Mouse (Mus musculus) cerebellum, adult 9-10 months (tissue): ENCODE data around the gene Baz2b.
"Not testable (repeated sequence)": the region's sequence is repeated elsewhere in the genome, so short reads cannot be mapped to it uniquely, and the experiment has no call there.

Experiments used
- DNase-seq: peaks from one replicate; pipeline ENCODE4 v3.0.0; 2022

The Baz2b gene

DNA sequence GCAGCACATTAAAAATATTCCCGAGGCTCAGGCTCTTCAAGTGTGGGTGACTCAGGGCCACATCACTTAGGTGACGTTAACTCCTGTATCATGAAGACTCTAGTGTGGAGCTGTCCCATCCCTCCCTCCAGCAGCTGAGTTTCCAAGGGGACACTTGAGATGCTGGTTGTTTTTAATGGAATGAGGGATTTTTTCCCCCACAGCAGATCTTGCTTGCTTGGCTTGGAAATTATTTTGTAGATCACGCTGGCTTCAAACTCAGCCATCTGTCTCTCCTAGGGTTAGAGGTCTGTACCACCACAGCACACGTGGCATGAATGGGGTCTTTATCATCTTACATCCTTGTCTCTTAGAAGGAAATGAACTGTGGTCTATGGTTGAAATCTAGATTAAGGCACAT, 258.5 kb downstream of the Baz2b start:
- DNase-seq = peak; percentile 35

DNA sequence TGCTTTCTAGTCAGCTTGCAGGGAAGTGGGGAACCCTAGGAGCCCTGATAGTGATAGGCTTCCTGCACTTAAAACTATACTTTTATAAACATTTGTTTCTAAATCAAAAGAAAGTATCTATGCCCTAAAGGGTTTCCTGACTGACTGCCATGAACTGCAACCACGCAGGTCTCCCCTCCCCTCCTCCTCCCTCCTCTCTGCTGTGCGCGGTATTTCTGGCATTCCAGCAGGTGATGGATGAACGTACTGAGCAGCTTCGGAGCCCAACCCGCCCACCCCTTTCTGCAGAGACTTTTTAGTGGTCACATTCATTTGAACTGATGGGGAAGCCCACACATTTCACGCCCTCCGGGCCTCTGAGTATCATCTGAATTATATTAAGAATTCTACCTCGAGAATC, 273.3 kb downstream of the Baz2b start:
- DNase-seq = no peak

DNA sequence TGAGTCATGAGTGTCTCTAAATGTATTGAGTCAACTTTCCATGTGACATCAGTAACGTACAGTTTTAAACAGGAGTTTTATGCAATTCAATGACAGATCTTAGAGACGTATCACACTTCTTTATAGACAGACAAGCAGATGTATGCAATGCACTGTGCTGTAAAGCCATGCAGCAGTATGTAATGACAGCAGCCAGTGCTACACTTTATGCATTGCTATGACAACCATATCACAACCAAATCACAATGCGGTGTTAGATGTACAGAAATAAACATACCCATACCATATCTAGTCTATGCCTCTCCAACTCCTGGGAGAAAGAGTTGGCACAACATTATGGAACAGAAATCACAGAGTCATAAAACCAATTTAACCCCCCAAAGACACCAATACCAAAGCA, 276.5 kb downstream of the Baz2b start:
- no peak for DNase-seq

DNA sequence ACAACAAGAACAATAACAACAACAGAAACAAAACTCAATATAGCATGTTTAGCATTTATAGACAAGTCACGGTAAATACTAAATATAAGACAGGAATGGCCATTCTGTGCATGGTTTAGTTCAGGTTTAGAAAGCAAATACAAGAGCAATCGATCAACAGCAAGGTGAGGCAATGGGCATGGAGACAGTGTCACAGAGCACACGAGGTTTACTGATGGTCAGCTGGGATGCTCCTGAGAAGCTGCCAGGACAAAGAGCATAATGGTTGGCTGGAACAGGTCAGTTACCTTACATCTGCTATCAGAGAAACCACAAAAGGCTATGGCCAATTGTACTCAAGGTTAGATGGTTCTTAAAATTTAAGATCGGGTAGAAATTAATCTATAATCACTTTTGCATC, 277.4 kb downstream of the Baz2b start:
- no peak for DNase-seq

DNA sequence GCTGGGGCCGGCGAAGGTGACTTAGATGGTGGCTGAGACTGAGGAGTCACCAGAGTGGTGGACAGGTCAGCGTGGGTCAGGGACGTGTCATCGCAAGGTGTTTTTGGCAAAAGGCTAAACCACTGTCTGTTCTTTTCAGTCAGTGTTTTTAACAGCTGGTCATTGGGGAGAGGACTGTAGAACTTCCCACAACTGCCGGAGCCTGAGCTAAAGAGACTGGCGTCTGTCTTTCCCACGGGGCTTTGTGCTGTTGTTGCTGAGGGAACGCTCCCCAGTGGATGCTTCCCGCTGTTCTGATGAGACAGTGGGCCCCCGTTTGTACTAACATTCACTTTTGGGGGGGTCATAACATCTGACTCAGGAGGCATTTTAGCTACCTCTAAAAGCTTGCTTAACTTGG, 296.0 kb downstream of the Baz2b start:
- DNase-seq = no peak

DNA sequence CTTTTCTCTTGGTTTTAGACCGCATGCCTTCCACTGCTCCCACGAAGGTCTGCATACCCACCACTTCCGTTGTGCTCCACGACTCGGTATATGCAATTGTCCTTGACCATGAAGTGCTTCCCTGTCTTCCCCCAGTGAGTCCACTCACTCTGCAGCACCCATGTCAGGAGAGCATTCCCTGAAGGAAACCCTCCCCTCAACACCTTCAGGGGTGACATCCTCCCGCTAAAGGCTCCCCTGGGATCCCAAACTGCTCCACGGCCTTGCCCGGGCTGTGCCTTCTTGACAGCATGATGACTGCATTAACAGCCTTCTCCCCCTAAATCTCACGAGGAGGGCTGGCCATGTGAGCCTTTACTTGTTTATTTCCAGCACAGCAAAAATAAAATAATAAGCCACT, 301.6 kb downstream of the Baz2b start:
- no peak for DNase-seq

DNA sequence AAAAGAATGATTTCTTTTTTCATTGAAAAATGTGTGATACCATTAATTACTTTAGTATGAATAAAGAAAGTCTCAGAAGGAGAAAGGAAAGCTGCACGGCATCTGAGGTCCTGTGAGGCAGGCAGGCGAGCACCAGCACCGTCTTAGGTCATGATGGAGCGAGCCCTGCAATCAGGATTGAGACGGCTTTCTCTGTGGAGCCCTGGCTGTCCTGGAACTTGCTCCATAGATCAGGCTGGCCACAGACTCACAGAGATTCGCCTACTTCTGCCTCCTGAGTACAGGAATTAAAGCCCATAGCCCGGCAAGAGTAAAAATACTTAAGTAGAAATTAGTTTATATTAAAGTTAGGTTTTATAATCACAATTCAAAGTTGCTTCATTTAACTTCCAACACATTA, 305.6 kb downstream of the Baz2b start:
- DNase-seq = no peak

DNA sequence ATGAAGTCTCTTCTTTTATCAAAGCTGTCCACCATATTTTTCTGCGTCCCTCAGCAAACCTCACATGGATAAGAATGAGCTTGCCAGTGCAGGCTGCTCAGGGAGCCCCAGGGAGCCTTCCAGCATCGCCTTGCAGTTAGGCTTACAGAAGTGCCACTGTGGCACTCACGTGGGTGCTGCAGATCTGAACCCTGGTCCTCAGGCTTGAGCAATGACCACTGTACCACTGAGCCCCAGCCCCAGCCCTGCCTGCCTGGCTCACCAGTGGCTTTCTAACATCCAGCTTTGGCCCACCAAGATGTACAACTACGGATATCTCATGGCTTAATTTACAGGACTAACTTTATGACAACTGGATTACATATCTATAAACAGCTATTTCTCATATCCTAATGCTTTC, 311.0 kb downstream of the Baz2b start:
- DNase-seq = no peak

DNA sequence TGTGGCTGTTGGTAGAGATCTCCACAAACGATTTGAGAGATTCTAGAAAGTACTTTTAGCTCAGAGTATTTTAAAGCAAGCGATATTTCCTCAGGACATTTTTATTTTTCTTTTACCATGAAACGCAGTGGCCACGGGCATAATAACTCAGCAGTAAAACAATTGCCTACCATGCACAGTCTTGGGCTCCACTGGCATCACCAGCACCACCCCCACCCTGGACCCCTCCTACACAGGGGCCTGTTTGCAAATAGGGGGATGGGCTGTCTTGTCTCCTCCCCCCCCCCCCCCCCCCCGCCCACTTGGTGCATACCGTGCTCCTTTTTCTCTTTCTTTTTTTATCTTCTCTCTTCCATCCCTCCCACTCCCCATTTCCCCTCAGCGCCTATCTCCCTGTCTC, 311.5 kb downstream of the Baz2b start:
- DNase-seq = no peak

DNA sequence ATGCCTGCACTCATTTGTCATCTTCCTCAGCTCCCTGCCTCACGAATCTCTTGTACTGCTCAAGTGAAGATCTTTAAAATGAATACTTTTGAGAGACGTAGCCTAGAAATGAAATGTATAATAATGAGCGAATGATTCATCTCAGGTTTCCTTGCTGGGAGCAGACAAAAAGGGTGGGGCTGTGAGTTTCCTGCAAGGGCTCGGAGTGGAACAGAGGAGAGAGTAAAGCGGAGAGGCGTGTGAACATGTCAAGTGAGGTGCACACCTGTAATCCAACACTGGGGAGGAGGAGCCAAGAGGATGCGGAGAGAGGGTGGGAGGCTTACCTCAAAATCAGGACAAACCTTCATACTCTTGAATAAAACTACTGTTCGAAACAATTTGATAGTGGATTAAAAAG, 312.8 kb downstream of the Baz2b start:
- DNase-seq = no peak

DNA sequence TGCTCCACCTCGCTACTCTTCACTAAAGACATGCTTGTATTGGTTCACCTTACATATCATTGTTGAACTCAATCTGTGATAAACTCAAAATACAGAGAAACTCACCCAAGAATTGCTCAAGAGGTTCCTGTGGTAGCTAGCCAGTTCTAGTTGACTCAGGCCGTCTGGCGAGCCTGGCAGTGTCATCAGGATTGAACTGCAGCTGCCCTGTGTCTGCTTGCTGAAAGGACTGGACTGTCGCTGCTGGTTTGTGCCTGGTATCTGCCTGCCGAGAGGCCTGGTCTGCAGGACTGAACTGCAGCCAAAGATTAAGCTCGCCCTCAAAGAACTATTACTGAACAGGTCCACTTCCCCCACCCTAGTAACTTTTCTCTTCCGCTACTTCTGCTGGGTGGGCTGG, 313.2 kb downstream of the Baz2b start:
- DNase-seq = no peak

DNA sequence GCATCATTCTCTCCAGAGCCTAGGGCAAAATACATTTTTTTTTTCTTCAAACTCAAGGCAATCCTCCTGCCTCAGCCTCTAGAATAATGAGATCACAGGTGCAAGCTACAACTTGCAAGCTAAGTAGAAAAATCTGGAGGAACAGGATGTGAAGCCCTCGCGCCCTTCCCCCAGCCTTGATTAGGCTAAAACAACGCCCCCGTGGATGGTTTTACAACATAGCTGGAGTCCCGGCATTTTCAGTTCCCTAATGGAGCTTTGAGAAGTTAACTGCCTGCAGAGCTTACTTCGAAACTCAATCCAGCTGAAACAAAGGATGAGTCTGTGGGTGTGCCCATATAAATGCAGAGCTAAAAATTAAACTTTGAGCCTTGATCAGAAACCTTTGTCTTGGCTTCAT, 319.9 kb downstream of the Baz2b start:
- no peak for DNase-seq

DNA sequence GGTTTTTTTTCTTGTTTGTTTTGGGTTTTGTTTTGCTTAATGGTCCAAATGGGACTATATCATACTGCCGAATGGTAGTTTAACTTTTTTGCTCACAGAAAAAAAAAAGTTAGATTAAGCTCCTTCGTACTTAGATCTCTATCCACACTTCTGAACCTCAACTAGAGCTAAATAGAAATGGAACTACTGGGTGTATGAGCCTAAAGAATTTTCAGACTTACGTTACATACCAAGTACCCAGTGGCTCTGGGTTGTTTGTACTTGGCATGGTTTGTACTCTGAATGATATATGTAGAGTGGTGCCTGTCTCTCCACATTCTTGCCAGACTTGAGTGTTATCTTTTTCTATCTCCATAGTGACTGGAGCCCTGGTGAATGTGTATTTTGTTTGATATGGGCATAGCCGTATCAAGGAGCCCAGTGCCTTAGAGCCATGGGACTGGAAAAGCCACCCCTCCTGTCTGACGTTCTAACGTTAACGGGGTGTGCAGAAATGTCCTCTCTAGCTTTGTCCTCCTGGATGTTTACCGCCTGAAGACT, 326.8 kb downstream of the Baz2b start:
- peak; percentile 18 for DNase-seq

DNA sequence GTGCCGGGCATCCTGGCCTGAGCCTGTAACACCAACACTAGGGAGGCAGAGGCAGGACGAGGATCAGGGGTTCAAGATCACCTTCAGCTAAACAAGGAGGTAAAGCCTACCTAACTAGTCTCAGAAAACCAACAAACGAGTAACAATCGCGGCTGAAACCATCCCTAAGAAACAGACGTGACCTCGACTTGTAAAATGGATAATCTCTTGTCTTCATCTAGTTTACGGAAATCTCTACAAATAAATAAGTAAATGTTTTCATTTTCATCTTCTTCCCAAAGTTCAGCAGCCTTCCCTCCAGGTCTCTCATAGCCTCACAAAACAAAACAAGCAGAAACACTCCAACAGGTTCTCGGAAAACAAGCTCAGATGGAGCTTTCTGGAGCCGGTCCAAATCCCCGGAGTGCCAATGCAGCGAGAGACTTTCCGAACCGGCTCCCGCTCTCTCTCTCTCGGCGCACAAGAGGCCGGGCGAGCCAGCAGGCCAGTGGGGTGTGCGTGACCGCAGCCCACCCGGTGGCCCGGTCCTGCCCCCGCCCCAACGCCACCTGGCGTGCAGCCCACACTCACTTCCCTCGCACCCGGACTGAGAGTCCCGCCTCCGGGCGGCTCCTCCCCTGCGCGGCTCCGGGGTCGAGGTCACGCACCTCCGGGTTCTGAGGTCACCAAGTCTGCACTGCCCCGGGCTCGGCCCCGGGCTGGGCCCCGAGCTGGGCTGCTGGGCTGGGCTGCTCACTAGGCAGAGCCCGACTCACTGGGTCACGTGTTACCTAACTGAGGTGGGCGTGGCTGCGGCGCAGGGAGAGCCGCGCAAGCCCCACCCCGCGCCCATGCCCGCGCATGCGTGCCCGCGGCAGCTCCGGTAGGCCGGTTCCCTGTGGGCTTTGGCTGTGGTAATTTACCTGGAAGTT, 327.6 kb downstream of the Baz2b start, which contains the start of gene Wdsub1:
Wdsub1 (minus strand) TSS at position 761 of the 911 bp plus-strand sequence.
- peak; percentile 89 for DNase-seq

DNA sequence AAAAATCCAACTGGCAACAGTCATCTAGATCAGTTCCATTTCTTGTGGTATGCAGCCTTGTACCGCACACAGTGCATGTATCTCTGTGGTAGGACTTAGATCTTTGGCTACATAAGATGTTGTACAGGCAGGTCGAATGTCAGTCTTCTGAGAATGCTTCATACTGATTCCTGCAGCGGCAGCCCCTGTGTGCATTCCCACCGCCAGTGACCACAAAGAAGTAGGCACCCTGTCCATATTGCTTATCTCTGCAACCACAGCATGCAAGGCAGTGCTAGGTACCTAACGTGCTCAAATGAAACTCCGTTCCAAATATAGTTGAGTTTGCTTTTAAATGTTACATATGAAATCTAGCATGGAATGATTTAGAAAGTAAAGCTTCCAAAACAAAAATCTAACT, 328.2 kb downstream of the Baz2b start:
- DNase-seq = peak; percentile 18

DNA sequence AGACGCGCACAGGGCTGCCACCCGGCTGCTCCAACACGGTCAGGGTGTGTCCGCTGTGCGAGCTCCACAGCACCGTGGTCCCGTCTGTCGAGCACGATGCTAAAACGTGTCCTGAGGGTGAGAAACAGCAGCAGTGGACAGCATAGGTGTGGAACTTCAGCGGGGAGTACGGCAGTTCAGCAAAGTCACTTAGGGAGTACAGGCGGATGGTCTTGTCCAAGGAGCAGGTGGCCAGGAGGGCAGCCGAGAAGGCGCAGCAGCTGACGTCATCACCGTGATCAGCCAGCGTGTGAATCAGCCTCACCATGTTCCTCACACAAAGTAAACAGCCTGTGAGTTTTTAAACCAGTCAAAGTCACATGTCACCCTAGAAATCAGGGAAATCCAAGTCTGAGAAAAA, 331.4 kb downstream of the Baz2b start:
- no peak for DNase-seq

DNA sequence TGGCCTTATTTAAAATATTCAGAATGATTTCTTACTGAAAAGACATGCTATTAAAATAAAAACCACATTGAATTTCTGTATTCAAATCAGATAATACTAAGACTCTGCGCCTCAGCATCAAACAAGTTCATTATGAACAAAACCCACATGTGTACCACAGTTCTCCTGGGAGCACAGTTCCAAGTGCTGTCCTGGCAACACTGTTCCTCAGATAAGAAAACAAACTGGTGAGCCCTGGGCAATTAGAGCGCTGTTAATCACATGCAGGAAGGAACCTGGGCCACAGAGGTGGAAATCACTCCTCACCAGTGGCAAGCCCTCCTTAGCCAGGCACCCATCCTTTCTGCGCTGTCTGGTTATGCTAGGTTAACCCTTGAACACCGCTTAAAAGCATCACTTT, 332.3 kb downstream of the Baz2b start:
- DNase-seq = no peak

DNA sequence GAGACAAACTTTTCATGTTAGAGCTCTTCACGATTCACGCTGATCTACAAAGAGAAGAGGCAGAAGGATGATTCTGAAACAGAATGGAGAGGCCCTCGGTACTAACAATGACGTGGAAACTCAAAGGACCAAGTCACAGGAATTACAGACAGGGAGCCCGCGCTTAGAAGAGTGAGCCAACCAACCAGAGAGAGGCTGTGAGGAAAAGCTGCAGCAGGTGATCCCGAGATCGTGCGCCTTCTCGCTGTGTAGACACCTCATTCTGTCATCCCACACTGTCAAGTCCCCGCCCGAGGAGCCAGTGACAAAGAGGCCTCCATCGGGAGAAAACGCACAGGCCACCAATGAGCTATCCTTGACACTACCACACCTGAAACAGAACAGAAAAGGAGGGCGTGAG, 333.2 kb downstream of the Baz2b start:
- DNase-seq = no peak

DNA sequence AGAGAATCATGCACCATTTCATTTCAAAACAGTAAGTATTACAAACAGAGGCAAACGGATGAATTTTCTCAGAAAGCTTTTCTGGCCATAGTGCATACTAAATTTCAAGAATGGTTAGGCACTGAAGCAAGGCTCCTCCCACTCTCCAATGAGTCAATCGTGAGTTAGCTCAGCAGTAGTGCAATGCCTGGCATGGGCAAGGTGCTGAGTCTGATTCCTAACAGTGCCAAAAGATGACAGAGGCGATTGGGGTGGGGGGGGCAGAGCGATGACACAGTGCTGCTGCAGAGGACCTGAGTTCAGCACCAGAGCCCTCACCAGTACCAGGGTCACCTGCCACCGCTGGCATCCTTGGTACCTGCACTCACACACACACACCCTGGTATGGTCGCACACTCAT, 339.1 kb downstream of the Baz2b start:
- DNase-seq = no peak

DNA sequence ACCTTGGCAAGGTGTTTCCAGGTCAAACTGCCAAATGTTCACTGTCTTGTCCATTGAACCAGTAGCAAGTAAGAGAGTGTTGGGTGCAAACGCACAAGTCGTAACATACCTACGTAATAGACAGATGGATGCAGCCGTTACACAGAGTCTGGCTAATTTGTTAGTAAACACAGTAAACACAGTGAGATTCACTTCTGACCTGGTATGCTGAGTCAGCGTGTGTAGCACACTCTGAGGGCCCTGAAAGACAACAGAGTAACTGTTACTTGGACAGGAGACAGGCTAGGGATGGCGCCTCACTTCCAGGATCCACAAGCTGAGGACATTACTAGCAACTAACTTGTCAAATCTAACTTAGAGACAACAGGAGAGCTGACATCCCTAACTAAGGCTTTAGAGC, 347.0 kb downstream of the Baz2b start:
- no peak for DNase-seq

DNA sequence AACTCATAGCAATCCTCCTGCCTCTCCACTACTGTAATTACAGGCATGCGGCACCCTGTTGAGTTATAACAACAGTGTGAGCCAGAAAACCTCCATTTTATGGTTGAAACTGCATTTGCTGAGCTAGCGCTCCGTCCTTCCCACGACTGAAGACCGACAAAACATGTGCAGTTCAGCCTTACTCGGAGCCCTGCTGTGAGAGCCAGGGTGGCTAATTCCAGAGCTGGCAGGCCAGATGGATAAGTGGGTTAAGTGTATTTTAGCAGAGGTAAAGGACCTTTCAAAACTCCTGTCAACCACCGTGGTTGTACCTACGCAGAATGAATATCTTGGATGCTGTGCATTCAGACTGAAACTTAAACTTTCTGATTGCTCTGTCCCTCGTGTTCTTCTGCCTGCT, 355.3 kb downstream of the Baz2b start:
- DNase-seq = peak; percentile 46

DNA sequence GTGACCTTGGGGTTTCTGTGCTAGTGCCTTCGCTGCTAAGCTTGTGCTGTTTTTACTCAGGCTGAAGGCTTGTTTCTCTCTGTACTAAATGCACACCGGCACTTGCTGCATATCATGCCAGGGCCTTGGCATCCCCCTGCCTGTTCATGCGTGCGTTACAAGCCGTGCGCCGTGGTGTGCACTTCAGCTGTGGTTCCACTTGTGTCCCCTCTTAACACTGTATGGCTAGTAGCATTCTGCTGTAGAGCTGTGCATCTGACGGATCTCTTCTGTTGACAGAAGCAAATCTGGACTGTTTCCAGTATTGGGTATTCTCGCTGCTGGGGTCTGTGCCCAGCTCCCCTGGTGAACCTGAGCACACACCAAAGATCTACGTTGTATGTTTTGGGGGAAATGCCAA, 356.1 kb downstream of the Baz2b start:
- peak; percentile 44 for DNase-seq

DNA sequence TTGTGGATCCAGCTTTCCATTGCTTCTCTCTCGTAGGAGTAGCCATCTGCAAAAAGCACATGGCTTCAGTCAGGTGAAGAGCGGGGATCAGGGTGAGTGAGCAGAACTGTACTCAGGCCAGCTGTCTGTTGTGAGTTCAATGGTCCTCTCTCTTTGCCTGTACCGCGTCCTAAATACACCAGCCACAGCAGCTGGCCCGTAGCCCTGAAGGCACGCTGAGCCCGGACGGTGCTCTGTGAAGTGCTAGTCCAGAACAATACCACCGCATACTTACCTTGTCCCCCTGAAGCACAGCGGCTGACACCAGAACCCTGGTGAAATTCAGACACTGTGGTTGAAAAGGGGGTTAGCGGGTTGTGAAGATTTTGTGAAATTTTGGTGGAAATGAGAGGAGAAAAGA, 356.7 kb downstream of the Baz2b start:
- no peak for DNase-seq

DNA sequence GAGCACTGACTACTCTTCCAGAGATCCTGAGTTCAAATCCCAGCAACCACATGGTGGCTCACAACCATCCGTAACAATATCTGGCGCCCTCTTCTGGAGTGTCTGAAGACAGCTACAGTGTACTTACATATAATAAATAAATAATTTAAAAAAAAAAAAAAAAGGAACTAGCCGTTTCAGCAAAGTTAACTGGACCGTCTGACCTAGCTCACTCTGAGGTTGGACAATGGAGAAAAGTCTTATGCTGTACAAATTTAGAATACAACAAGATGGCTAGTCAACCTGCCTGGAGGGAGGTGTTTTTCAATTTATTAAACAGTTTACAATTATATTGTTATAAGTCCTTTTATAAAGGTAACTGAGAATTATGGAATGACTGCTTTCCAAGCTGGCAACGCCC, 357.8 kb downstream of the Baz2b start:
- DNase-seq = not testable (repeated sequence)
